Mouse (Mus musculus) megakaryocyte, embryonic 14.5 days (primary cell): ENCODE data around the gene Dot1l.

ENCODE experiments used
- FLI1 ChIP-seq: IDR thresholded peaks from 2 replicates; pipeline ENCODE4 v1.6.1; 2012; ENCODE audit warnings: low read length, inconsistent platforms, mixed read lengths
- GATA1 ChIP-seq: IDR thresholded peaks from 3 replicates; pipeline ENCODE4 v1.6.1; 2012; ENCODE audit warnings: mixed read lengths, low read length, inconsistent platforms, borderline replicate concordance

- TF ChIP-seq GATA1 (no peak), FLI1 (no peak)
These were observed 38.8 kb downstream of the Dot1l start for GRCm38 (mm10) chr10:80793803-80794202.
